Mouse (Mus musculus) embryonic facial prominence, embryonic 10.5 days (tissue): ENCODE data around the gene Zxdc. TPM values are rescaled to one million over a fixed set of nuclear protein-coding genes. Genes with fewer than 3 reads are reported as not detected.

Source experiments
- DNase-seq: peaks from one replicate; pipeline ENCODE4 v3.0.0-alpha.2; 2017; ENCODE audit warnings: low spot score
- H3K27ac ChIP-seq: fragments of 300-500 bp; sonication (generic); replicated peaks from 2 replicates; pipeline ENCODE4 v1.5.1; 2016; ENCODE audit warnings: mild to moderate bottlenecking
- H3K27me3 ChIP-seq: fragments of 300-500 bp; sonication (generic); replicated peaks from 2 replicates; pipeline ENCODE4 v1.6.1; 2016; ENCODE audit warnings: low read depth, mild to moderate bottlenecking; ENCODE audit not compliant: poor library complexity, severe bottlenecking
- H3K36me3 ChIP-seq: fragments of 300-500 bp; sonication (generic); replicated peaks from 2 replicates; pipeline ENCODE4 v1.6.1; 2016; ENCODE audit warnings: mild to moderate bottlenecking, moderate library complexity
- H3K4me1 ChIP-seq: fragments of 300-500 bp; sonication (generic); 2 replicates; pipeline ENCODE4 v1.6.1; 2016
- H3K4me3 ChIP-seq: fragments of 300-500 bp; sonication (generic); 2 replicates; pipeline ENCODE4 v1.5.1; 2016; ENCODE audit warnings: mild to moderate bottlenecking, moderate library complexity
- H3K9me3 ChIP-seq: fragments of 300-500 bp; sonication (generic); 2 replicates; pipeline ENCODE4 v1.6.1; 2016; ENCODE audit warnings: mild to moderate bottlenecking
- WGBS: fragments of 180-500 bp; shearing (Covaris S2); methylation state at CpG from one replicate; pipeline ENCODE4 v1.1.7; 2016; 5-methylcytosine and 5-hydroxymethylcytosine counted together
- polyA plus RNA-seq: library from polyadenylated mRNA; unstranded; fragments of >200 nt; fragmentation: Nextera tagmentation; extraction: Ambion mirVana; gene quantifications from 2 replicates; pipeline ENCODE4 v1.2.1, GENCODE M21; 2016

The Zxdc gene
- polyA plus RNA-seq, 1 experiment from 2014 or later: 7.2 TPM

DNA sequence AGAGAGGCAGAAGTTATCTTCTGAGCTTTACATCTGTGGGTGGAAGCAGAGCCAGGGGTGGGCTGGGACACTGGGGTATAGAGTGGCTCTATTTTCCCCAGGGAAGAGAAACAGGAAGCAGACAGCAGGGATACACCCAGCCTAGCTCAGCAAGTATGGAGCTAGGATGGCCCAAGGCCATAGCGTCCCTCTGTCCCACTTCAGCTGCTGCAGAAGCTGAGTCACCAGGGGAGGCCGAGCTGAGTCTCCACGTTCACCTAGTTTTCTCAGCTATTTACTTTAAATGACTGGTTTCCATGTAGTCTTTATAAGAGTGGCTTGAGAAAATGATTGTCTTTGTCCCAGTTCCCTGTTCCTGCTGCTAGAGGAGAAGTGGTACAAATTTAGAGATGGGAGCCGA lies 20.8 kb upstream of the Zxdc start:
- no peaks in the 10 kb centered on the region for H3K27me3 ChIP-seq

DNA sequence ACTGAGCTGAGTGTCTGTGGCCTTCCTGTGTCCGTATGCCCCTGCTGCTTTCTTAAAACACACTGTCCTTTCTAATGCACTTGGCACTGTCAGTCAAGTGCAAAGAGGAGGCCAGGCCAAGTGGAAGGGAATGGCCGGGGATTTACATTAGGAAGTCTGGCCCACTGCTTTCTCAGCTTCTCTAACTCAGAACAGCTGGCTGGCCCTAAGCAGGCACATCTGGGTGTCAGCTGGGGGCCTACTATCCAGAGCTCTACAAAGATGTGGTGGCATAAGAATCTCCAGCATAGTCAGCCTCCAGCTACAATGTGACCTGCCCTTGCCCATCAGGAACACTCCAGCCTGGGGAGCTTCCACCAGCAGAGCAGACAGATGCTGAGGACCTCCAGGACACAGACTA lies 19.3 kb upstream of the Zxdc start:
- no peaks in the 10 kb centered on the region for H3K27me3 ChIP-seq
- H3K9me3 ChIP-seq: no peaks in the 10 kb centered on the region
- H3K4me1 ChIP-seq: peaks cover 3% of the 10 kb centered on the region; the same call in 1 of the 2 replicates
- no peak overlapping the region for H3K4me3 ChIP-seq
- no peak overlapping the region for H3K27ac ChIP-seq
- no peaks in the 10 kb centered on the region for H3K36me3 ChIP-seq
- DNase-seq: no peak
- 57% methylated on average over 2 of the region's 2 CpGs for WGBS

More for the DNA sequence above, 20.8 kb upstream of the Zxdc start:
- Histone ChIP-seq H3K9me3 (no peaks in the 10 kb centered on the region), H3K27ac (no peak overlapping the region), H3K4me1 (peaks cover 3% of the 10 kb centered on the region; the same call in 1 of the 2 replicates), H3K36me3 (no peaks in the 10 kb centered on the region), H3K4me3 (no peak overlapping the region)
- 78% methylated on average over 4 of the region's 4 CpGs for WGBS
- DNase-seq: no peak

DNA sequence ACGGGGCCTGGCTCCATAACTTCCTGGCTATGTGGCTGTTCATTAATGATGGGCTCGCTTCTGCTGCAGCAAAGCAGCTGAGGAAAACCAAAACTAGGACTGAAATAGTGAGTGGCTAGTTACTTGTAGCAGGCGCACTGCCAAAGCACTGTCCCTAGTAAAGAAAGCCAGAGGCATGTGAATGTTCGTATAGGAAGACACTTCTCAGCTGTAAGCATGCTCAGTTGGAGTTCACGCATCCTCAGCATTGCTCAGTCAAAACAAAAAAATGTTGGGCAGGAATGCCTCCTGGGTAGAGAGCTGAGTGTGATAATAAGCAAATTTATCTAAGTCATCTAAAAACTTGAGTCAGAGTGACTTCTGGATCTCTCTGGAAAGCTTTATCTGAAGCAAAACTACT lies 11.2 kb upstream of the Zxdc start:
- H3K4me1 ChIP-seq: peaks cover 17% of the 10 kb centered on the region
- H3K27me3 ChIP-seq: no peaks in the 10 kb centered on the region; the same call in 1 of the 2 replicates
- DNase-seq: no peak
- 75% methylated on average over 5 of the region's 5 CpGs for WGBS
- no peaks in the 10 kb centered on the region for H3K9me3 ChIP-seq
- H3K27ac ChIP-seq: no peak overlapping the region
- no peaks in the 10 kb centered on the region for H3K36me3 ChIP-seq
- H3K4me3 ChIP-seq: no peak overlapping the region

DNA sequence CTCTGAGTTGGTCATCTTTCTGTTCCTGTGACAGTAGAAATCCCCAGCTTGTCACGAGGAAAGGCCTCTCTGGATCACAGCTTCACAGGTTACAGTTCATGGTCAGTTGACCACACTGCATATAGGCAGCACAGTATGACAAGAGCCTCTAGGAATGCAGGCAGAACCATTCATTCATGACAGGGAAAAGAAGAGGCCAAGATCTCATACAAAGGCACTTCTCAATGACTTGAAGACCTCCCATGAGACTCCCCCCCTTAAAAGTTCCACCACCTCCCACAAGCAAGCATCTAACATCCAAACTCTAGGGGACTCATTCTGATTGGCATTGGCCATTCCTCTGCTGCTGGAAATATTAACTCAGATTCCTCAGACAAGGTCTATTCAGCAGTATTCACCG lies 9.8 kb upstream of the Zxdc start:
- no peaks in the 10 kb centered on the region for H3K9me3 ChIP-seq
- H3K27ac ChIP-seq: peak overlapping the region; percentile 20; the same call in 1 of the 2 replicates
- no peaks in the 10 kb centered on the region; the same call in 1 of the 2 replicates for H3K27me3 ChIP-seq
- DNase-seq: no peak
- H3K4me3 ChIP-seq: no peak overlapping the region
- WGBS: 77% methylated on average over 2 of the region's 2 CpGs
- H3K4me1 ChIP-seq: peaks cover 17% of the 10 kb centered on the region
- no peaks in the 10 kb centered on the region for H3K36me3 ChIP-seq

DNA sequence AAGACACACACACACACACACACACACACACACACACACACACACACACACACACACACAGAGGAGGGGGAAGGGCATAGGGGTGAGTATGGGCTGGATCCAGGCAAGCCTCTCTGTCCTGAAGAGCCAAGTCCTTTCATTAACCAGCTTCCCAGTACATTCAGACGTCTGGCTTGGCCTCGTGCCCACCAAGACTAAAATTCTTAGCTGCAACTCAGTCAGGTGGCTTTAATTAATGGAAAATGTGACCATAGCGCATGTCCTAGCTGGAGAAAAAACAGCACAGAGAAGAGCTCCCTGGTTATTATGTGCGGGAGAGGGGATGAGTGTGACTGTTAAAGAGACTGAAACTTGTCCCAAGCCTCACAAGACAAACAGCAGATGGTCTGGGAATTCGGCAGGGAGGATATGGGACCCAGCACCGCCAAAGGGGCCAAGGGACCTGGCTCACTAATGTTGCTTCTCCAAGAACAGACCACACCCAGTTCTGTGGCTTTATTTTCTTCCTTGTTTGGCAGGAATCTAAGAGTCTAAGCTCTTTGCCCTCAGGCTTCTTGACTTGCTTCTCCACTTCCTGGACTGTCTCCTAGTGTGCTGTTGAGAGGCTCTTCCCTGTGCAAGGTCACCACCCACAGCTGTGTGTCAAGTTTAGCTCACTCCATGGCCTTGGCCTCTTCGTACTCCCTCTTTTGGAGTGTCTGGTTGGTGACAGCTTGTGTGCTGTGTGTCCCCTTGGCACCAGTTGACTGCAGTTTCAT lies 9.1 kb upstream of the Zxdc start:
- Histone ChIP-seq H3K9me3 (no peaks in the 10 kb centered on the region), H3K4me3 (no peak overlapping the region), H3K27me3 (no peaks in the 10 kb centered on the region; the same call in 1 of the 2 replicates), H3K27ac (peak overlapping the region; percentile 20; the same call in 1 of the 2 replicates), H3K4me1 (peaks cover 17% of the 10 kb centered on the region), H3K36me3 (no peaks in the 10 kb centered on the region)
- WGBS: 40% methylated on average over 7 of the region's 7 CpGs
- DNase-seq: peak; percentile 57

DNA sequence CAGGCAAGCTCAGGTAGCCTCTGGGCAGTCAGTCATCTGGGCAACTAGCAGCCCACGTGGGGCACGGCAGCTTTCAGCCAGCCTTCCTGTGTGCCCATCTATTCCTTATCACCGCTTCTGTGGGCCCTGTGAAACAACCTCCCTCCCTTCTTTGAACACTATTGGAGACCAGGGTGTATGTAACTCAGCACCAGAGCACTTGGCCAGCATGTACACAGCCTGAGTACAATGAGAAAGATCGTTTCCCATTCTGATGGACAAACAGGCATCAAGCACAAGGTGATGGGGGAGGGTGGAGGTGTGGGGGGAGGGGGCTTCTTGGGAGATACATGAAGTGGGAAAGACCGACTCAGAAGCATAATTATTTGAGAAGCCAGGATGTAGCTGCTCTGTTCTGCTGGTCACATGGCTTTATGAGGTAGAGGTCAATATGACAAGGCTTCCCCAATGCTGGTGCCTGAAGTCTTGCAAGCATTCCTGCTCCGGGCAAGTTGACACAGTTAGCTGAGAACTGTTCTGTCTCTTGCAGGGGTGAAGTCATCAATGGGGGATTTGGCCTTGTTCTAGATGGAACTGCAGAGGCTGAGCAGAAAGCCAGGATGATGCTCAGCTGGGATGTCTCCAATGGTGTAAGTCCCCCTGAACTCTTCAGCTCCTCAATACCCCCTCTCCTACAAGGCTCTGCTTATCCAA lies 8.2 kb upstream of the Zxdc start:
- Histone ChIP-seq H3K27ac (peak overlapping the region; percentile 20; the same call in 1 of the 2 replicates), H3K9me3 (no peaks in the 10 kb centered on the region), H3K36me3 (no peaks in the 10 kb centered on the region), H3K4me3 (no peak overlapping the region), H3K27me3 (no peaks in the 10 kb centered on the region; the same call in 1 of the 2 replicates), H3K4me1 (peaks cover 17% of the 10 kb centered on the region)
- WGBS: 85% methylated on average over 6 of the region's 6 CpGs
- DNase-seq: no peak

DNA sequence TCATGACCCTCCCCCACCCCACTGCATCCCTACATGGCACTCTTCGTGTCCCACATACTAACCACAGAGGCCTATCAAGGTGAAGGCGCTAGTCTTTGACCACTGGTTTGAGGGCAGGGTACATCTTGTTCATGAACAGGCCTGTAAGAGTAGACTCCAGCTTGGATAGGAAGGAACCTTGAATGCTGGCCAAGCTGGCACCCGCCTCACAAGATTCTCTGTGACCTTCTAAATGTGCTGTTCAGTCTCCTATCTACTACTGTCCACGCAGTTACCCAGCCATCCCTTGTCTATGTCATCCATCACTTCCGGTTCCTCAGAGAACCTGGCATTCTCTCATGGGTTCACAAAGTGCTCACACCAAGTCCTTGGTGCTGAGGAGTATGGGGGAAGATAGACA lies 6.0 kb upstream of the Zxdc start:
- no peak overlapping the region for H3K27ac ChIP-seq
- no peaks in the 10 kb centered on the region for H3K9me3 ChIP-seq
- H3K4me1 ChIP-seq: peaks cover 17% of the 10 kb centered on the region
- no peaks in the 10 kb centered on the region for H3K36me3 ChIP-seq
- 82% methylated on average over 5 of the region's 5 CpGs for WGBS
- no peak for DNase-seq
- H3K4me3 ChIP-seq: no peak overlapping the region
- no peaks in the 10 kb centered on the region; the same call in 1 of the 2 replicates for H3K27me3 ChIP-seq

DNA sequence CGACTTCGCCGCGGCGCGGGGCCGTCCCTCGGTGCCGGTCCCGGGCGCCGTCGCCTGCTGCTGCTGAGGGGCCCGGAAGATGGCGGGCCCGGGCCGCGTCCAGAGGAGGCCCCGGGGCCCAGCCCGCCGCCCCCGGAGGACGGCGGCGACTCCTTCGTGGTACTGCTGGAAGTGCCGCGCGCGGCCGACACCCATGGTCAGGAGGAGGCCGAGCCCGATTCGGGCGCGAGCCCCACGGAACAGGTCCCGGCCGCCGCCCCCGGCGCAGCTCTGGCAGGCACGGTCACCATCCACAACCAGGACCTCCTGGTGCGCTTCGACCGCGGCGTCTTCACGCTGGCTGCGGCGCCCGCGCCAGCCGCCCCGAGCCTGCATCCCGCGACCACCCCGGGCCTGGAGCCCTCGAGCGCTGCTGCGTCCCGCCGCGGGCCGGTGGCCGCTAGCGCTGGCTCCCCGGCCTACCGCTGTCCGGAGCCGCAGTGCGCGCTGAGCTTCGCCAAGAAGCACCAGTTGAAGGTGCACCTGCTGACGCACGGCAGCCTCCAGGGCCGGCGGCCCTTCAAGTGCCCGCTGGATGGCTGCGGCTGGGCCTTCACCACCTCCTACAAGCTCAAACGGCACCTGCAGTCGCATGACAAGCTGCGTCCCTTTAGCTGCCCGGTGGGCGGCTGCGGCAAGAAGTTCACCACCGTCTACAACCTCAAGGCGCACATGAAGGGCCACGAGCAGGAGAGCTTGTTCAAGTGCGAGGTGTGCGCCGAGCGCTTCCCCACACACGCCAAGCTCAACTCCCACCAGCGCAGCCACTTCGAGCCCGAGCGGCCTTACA lies 647 bp downstream of the Zxdc start:
- Histone ChIP-seq H3K27me3 (no peaks in the 10 kb centered on the region), H3K4me1 (peaks cover 25% of the 10 kb centered on the region), H3K9me3 (no peaks in the 10 kb centered on the region), H3K27ac (peak overlapping the region; percentile 86), H3K4me3 (peak overlapping the region; percentile 86), H3K36me3 (peaks cover 28% of the 10 kb centered on the region)
- under 1% methylated on average over 98 of the region's 98 CpGs for WGBS
- no peak for DNase-seq

DNA sequence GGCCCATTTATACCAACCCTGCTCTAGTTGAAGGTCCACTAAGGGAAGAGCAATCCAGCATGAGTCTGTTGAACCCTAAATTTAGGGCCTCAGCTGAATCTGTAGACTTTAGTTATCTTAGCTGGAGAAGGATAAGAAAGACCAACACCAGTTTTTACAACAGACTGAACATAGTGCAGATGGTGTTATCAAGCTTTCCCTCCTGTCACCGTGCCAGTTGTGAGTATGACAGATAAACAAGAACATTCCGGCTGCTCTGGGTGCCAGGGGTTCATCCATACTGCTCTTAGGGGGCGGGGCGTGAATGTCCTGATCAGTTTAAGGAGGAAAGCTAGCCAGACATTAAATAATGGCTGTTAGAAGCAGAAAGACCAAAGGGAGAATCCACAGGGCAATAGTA lies 5.4 kb downstream of the Zxdc start:
- H3K9me3 ChIP-seq: no peaks in the 10 kb centered on the region
- H3K27ac ChIP-seq: no peak overlapping the region
- no peaks in the 10 kb centered on the region for H3K27me3 ChIP-seq
- H3K4me3 ChIP-seq: no peak overlapping the region
- 94% methylated on average over 4 of the region's 4 CpGs for WGBS
- peaks cover 25% of the 10 kb centered on the region for H3K4me1 ChIP-seq
- DNase-seq: no peak
- H3K36me3 ChIP-seq: peaks cover 76% of the 10 kb centered on the region

DNA sequence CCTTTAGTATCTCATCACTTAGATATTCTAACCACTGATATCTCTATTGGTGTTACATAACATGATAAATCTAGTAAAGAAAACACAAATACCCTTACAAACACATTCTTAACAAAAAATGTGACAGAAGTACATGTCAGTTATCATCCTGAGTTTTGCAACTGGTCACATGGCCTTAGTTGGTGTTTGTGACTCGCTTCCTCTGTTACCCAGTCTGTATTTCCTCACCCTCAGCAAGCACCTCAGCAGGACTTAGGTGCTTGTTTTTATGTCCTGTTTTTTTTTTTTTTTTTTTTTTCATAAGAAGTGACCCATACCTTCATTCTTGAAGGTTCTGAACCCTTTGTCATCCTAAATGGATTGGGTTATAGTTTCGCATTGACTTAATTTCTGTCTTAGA lies 8.4 kb downstream of the Zxdc start:
- no peak overlapping the region for H3K27ac ChIP-seq
- H3K4me1 ChIP-seq: no peaks in the 10 kb centered on the region
- H3K27me3 ChIP-seq: no peaks in the 10 kb centered on the region
- no peak overlapping the region for H3K4me3 ChIP-seq
- no peak for DNase-seq
- 91% methylated on average over 2 of the region's 2 CpGs for WGBS
- peaks cover 99% of the 10 kb centered on the region for H3K36me3 ChIP-seq
- H3K9me3 ChIP-seq: no peaks in the 10 kb centered on the region

DNA sequence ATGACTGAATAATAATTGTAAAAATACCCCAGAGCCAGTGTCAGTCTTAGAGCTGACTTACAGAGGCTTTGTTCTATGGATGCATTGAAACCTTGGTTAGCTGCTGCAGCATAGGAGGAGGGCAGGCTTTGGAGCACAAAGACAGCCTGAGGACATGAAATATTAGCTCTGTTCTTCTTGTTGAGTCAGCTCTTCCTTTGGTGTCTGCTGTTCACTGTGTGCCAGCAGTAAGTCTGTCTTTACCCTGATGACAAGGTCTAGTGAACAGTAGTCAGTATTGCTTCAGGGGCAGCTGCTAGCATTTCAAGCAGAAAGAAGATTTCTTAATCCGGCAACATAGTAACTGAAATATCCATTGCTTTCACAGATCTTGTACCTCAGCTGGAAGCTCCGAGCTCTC lies 12.2 kb downstream of the Zxdc start:
- Histone ChIP-seq H3K36me3 (peaks cover 99% of the 10 kb centered on the region), H3K4me1 (no peaks in the 10 kb centered on the region)
- 92% methylated on average over 2 of the region's 2 CpGs for WGBS

DNA sequence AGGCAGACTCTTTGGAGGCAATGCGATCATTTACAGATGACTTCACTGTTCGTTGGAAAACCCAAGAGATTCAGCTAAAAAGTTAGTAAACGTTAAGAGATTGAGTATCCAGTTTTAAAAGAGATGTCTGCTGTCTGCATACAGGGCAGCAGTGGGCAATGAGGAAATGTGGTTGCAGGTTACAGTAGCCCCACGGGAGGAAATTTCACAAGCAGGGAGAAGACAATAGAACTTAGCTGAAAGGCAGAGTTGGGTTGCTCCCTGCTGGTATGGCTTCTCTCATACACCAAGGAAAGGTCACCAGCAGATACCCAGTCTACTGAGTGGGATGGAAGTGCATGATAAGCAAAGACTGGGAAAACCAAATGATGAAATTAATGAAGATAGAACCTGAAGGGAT lies 21.3 kb downstream of the Zxdc start:
- WGBS: 89% methylated on average over 4 of the region's 4 CpGs
- DNase-seq: no peak
- H3K36me3 ChIP-seq: peaks cover 53% of the 10 kb centered on the region
- no peaks in the 10 kb centered on the region for H3K27me3 ChIP-seq
- H3K27ac ChIP-seq: no peak overlapping the region
- H3K9me3 ChIP-seq: no peaks in the 10 kb centered on the region
- no peak overlapping the region for H3K4me3 ChIP-seq
- H3K4me1 ChIP-seq: no peaks in the 10 kb centered on the region; the same call in 1 of the 2 replicates

More for the DNA sequence above, 12.2 kb downstream of the Zxdc start:
- Histone ChIP-seq H3K4me3 (no peak overlapping the region), H3K9me3 (no peaks in the 10 kb centered on the region), H3K27ac (no peak overlapping the region), H3K27me3 (no peaks in the 10 kb centered on the region)
- no peak for DNase-seq
